Mouse (Mus musculus) cerebellum, adult 9-11 months (tissue): ENCODE data around the gene Mlip.
"Not testable (repeated sequence)": the region's sequence is repeated elsewhere in the genome, so short reads cannot be mapped to it uniquely, and the experiment has no call there.

ENCODE experiments used
- DNase-seq: peaks from one replicate; pipeline ENCODE4 v3.0.0; 2022

Mlip gene

GRCm38 (mm10) chr9:77352432-77353175 is at the start of gene Mlip:
Mlip (minus strand) TSS chr9:77352969.
- no peak for DNase-seq

DNA sequence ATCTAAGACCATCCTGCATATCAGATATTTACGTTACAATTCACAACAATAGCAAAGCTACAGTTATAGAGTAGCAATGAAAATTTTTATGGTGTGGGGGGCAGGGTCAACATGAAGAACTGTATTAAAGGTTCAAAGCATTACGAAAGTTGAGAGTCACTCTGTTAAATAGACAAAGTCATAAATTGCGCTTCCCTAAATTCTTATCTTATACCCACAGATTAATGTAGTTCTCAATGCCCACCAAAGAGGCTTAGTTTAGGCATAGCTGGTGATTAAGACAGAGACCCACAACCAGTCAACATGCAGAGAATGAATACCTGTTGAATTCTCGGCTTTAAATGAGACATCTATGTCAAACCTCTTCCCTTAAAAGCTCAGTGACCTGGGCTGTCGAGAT is 47.0 kb upstream of the Mlip start:
- no peak for DNase-seq

- DNase-seq = no peak
These were observed 46.3 kb upstream of the Mlip start for GRCm38 (mm10) chr9:77398856-77399631.

DNA sequence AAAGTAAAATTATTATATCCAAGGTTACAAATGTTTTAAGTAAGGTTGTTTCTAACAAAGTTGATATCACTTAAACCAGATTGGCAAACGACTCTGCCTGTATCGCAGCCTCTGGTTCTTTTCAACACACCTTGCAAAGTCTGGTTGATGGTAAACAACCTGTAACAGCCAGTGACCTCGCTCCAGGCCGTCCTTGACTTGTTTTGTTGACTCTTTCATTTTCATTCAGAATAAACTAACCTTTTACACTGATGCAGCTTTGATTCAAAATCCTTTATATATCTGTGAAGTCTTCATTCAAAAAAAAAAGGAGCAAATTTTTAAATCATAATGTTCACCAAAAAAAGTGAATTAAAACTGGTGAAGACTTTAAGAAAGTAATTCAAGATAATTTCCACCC is 44.3 kb upstream of the Mlip start:
- DNase-seq = no peak

DNA sequence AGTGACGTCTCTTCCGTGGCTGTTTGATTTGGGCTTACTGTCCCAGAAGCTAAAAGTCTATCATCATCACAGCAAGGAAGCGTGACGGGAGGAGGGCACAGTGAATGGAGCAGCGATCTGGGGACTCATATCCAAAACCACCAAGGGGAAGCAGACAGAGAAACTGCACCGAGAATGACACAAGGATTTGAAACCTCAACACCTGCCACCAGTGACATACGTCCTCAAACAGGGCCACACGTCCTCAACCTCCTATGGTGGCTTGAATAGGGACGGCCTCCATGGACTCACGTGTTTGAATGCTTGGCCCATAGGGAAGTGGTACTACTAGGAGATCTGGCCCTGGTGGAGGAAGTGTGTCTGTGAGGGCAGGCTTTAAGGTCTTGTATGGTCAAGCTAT is 38.5 kb upstream of the Mlip start:
- no peak for DNase-seq

DNA sequence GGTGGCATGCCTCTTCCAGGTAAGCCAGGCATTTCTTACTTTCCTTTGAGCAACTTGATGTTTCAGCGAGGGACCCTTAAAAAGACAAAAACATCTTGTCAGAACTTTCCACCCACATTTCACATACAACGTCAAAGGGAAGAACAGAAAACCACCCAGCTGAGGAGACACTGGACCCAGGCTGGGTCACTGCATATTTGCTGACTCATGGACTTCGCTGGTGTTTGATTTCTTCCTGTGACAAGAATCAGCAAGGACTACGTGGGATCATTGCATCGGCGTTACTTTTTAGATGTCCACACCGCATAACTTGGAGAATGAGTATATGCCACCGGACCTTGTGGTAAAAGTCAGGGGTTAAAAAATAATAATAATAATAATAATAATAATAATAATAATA is 36.2 kb upstream of the Mlip start:
- no peak for DNase-seq

- DNase-seq = no peak
These were observed 34.0 kb upstream of the Mlip start for GRCm38 (mm10) chr9:77386751-77387150.

DNA sequence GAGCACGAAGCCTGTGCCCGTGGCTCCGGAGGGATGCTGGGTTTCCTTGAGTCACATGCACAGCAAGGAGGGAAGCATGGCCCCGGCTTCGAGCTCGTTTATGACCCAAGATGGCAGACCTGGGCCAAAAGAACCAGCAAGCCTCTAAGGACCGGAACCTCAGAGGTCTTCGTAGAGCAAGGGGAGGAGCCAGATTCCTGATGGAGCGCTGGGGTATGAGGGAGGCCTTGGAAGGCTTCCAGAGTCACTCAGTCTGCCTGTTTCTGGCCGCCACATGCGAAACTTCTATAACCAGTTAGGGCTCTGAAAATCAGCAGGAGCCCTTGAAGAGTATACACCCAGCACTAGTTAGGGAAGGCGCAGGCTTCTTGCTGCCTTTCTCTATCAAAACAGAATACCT is 32.8 kb upstream of the Mlip start:
- DNase-seq = no peak

DNA sequence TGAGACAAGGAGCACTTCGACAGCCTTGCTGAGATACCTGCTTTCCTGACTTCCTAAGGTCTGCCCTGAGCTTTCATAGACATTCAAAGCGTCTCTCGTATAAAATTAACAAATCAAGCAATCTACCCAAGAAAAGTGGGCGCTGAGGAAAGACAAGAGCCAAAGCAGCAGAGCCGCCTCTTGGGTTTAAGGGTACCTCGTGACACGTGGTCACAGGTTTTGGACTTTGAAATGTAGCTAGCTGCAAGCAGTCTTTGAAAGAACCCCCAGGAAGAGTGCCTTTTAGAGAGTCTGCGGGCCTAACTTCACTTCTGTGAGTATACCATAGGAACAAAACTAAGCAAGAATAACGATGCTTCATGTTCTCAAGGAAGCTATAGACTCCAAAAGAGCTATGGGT is 31.9 kb upstream of the Mlip start:
- DNase-seq = no peak

GRCm38 (mm10) chr9:77383951-77384350 is 31.2 kb upstream of the Mlip start:
- no peak for DNase-seq

GRCm38 (mm10) chr9:77382514-77382913 is 29.7 kb upstream of the Mlip start:
- no peak for DNase-seq

- peak; percentile 11 for DNase-seq
These were observed 28.8 kb upstream of the Mlip start for GRCm38 (mm10) chr9:77381565-77381964.

DNA sequence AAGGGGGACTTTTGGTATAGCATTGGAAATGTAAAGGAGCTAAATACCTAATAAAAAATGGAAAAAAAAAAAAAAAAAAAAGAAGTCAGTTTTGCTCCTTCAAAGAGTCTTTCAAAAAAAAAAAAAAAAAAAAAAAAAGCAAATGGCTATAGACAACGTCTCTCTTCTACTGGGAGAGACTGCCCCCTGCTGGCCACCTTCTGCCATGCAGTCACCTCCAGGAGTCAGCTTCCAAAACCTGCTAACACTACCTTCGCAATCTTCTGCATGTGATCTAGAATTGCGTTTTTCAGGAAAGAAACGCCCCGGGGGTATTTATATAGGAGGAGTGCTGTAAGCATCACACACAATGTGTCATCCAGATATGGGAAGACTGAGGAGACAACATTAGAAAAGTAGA is 26.9 kb upstream of the Mlip start:
- no peak for DNase-seq

DNA sequence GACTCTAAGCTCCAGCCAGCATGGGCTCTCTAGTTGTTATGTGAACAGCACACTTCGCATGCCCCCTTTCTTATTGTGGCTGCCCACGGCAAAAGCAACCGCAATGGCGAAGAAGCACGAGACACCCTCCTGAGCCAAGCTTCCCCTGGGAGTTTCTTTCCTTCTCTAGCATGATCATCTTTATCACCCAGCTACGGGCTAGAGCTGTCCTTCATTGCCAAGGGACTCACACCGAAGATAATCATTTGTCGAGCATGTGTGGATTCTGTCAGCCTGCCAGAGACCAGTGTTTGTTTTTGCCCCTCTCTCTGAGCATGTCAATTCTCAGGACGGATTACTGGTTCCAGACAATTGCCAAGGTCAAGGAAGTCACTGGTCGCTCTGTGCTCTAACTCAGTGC is 24.9 kb upstream of the Mlip start:
- DNase-seq = no peak

DNA sequence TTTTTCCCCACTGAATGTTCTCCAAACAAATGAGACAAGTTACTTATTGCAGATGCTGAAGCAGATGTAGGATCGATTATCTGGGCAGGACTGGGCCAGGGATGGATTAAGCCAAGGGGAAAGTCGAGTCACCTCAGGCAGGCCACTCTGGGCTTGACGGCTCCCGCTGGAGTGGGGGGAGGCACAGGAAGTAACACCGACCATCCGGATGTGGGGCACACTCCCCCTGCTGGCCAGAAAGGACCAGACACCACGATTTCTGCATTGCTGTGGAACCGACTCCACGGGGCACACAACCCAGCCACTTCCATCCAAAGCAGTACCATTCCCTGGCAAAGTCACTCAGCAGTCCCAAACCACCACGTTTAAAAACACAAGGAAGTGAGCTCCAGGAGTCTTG is 24.3 kb upstream of the Mlip start:
- peak; percentile 5 for DNase-seq

DNA sequence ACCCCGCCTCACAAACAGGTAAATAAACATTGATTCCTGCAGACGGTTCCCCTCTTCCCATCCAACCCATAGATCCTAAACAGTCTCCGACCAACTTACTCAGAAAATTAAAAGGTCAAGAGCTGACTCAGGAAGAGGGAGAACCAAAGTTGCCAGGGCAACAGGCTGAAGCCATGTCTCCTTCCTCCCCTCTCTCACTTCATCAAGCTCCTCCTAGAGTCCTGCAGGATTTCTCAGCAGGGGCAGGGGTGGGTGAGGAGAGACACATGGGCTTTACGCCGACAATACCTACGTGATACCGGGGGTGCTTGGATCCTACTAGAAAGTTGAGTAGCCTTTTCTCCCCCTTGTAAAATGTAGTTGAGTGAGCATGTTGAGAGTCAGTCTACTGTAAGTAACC is 23.8 kb upstream of the Mlip start:
- DNase-seq = no peak

DNA sequence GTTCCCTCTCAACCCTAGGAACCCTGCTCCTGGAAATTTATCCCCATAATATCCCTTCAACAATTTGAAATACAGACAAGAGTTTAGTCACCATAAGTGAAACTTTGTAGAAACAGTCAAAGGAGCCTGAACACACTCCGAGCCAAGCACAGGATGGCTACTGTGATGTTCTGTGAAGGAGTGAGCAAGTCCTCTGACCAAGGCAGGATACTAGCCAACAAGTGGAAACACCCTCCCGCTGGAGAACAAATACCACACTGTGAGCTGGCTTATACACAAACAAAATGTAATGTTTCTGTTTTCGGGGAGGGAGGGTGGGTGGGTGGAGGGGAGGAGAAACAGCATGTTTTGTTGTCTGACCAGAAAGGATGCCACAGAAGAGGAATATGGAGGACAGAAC is 17.9 kb upstream of the Mlip start:
- no peak for DNase-seq

DNA sequence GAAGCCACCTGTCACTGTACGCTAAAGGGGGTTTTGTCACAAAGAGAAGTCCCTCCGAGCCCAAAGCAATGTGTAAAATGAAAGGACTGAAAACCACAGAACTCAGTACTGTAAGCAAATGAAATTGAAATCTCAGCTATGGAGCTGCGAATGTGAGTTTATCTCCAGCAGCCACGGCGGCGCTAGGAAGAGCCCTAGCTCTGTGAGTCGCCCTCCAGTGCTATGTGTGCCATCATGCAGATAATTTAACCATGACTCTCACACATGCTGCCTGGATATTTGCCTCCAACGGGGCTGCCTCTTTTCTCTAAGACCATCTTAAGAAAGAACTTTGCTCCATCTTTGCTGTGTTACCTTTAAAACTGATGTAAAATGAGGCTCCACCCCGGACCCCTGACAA is 16.5 kb upstream of the Mlip start:
- no peak for DNase-seq

GRCm38 (mm10) chr9:77364681-77365080 is 11.9 kb upstream of the Mlip start:
- not testable (repeated sequence) for DNase-seq

GRCm38 (mm10) chr9:77362906-77363305 is 10.1 kb upstream of the Mlip start:
- no peak for DNase-seq

- no peak for DNase-seq
These were observed 7.9 kb upstream of the Mlip start for GRCm38 (mm10) chr9:77360654-77361053.

GRCm38 (mm10) chr9:77359278-77359973 is 6.7 kb upstream of the Mlip start:
- no peak for DNase-seq

DNA sequence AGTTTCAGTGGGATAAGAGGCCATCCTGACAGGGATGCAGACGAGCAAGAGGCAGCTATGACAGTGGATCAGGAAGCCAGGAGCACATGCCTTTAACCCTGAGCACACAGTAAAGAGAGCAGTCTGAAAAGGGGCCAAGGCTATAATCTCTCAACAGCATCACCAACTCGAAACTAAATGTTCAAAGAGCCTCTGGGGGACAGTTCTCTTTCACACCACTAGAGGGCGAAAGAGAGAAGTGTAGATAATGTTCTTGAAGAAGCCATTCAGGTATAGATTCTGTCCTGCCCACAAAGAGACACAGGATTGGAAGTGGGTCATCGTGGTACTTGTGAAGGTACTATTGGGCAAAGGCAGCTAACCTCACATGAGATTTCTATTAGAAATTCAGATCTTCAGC is 1.2 kb upstream of the Mlip start:
- DNase-seq = no peak

DNA sequence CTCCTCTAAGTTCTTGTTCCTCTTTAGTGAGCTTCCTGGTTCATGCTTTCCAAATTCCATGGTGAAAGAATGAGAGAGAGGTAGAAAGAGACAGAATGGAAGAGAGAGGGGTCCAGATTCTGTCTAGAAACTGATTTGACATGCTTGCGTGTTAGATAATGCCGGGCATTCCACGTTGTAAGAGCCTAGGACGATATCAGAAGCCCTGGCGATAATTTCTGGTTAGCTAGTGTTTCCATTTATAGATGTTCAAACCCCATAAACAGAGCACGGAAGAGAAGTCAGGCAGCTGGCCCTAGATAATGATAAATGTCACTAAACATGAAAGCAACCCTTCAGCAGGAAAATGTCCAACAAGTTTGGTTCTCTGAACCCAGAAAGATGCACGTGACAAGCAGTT is 5.1 kb downstream of the Mlip start:
- DNase-seq = no peak
